Mouse (Mus musculus) kidney, postnatal 10 days (tissue): ENCODE measurements around the gene Tsga10.

ENCODE experiments used
- DNase-seq: peaks from one replicate; pipeline ENCODE4 v3.0.0; 2021; ENCODE audit warnings: mixed read lengths

Gene Tsga10

GRCm38 (mm10) chr1:37866286-37866685 lies at the start of gene Tsga10:
Tsga10 (minus strand) TSS chr1:37866429.
- DNase-seq = no peak

GRCm38 (mm10) chr1:37912751-37913150 lies 46.5 kb upstream of the Tsga10 start:
- DNase-seq = no peak

DNA sequence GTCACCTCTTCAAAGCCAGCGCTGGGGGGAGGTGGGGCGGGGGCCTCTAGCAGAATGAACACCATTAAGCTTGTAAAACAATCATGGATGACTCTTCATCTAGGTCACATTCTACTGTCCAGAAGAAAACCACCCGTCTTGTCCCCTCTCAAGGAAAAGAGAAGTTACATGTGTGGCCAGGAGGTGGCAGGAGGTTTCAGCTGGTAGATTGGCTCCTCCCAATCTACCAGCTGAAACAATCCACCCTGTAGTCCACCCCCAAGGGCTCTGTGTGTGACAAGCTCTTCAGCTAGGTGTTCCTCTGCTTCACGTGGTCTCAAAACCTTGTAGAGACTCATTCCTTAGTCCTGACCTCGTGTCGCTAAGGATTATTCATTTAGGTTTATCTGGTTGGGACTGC lies 36.9 kb upstream of the Tsga10 start:
- peak; percentile 51 for DNase-seq

DNA sequence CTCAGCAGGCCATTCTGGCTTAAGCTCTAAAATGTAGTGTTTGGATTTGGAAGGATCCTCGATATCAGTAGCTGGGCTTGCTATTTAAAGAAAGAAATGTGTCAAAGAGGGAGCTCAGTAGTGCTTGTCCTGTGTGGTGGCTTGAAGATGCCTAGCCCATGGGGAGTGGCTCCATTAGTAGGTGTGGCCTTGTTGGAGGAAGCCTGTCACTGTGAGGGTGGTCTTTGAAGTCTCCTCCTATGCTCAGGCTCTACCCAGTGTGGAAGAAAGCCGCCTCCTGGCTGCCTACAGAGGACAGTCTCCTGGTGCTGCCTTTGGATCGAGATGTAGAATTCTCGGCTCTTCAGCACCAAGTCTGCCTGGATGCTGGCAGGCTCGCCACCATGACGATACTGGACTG lies 34.1 kb upstream of the Tsga10 start:
- no peak for DNase-seq

DNA sequence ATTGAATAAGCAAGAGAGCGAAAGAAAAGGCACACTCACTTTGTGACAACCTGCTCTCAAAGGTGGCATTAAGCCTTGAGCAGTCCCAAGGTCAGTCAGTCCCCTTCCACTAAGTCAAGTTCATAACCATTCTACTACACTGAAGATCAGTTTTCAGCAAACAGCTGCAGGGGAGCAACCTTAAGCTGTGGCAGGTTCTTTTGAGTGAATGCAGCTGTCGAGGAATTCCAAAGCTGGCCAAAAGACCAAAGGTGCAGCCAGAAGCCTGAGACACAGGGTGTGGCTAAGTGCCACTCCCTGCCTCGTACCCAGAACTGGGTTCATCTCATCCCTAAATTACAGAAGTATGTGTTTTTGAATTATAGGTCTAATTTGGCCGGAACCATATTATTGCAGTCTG lies 33.6 kb upstream of the Tsga10 start:
- no peak for DNase-seq

- no peak for DNase-seq
Observed at GRCm38 (mm10) chr1:37894606-37895005, 28.4 kb upstream of the Tsga10 start.

GRCm38 (mm10) chr1:37891400-37891799 lies 25.2 kb upstream of the Tsga10 start:
- no peak for DNase-seq

DNA sequence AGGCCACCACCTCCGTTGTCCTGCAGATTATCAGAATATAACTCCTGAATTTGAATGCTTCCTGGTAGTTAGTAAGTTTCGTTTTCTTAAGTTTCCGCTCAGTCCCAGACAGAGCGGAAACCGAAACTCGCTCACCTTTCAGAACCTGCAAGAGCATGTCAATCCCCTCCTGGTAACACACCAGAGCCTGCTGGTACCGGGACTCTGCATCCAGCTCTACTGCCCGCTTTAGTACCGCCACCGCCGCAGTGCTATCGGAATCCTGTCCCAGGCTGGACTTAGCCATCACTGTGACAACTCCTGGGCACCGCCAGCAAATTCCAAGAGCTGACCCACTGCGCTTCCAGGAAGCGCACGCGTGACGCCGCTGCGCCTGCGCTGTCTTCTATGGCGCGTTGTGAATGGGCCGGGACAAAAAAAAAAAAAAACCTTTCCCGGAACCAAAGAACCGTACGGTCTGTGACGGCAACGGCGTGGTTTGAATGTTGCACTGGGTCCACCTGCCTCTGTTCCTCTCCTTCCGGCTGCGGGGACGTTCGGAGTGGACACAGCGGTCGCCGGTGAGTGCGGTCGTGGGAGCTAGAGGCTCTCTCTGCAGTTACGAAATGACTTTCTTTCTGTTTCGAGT lies 23.9 kb upstream of the Tsga10 start, which contains the start of the genes Mitd1 and Mrpl30:
Gene Mitd1 (minus strand): TSS at position 387 of the 628 bp plus-strand sequence.
Gene Mrpl30 (plus strand): TSS at position 453 of the 628 bp plus-strand sequence.
- peak; percentile 93 for DNase-seq

- no peak for DNase-seq
Observed at GRCm38 (mm10) chr1:37889206-37889605, 23.0 kb upstream of the Tsga10 start.

DNA sequence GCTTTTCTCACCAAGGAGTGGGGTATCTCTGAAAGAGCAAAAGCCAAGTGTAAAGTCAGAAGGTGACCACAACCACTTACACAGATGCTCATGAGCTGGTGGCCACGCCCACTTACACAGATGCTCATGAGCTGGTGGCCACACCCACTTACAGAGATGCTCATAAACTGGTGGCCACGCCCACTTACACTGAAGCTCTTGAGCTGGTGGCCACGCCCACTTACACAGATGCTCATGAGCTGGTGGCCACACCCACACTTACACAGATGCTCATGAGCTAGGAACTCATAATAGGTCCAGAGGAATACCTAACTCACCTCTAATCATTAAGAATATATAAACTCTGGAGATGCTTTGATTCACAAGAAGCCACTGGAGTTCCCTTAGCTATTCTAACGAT lies 18.2 kb upstream of the Tsga10 start:
- no peak for DNase-seq

GRCm38 (mm10) chr1:37883411-37883810 lies 17.2 kb upstream of the Tsga10 start:
- DNase-seq = no peak

GRCm38 (mm10) chr1:37877736-37878460 lies 11.7 kb upstream of the Tsga10 start:
- DNase-seq = no peak

DNA sequence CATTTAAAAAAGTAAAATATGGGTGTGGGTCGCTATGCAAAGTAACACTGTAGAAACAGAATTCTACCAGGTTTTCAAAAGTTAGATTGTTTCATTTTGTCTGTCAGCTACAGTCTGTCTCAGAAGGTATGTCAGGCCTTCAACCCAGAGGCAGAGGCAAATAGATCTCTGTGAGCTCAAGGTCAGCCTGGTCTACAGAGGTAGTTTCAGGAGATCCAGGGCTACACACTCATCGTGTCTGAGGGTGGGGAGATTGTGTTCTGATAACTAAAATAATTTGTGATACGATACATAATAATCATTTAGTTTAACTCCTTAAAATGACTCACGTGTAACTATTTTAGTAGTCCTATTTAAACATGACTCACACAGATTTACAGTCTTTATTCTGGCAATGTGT lies 6.9 kb upstream of the Tsga10 start:
- DNase-seq = no peak

GRCm38 (mm10) chr1:37872131-37873067 lies 6.2 kb upstream of the Tsga10 start:
- peak; percentile 91 for DNase-seq

DNA sequence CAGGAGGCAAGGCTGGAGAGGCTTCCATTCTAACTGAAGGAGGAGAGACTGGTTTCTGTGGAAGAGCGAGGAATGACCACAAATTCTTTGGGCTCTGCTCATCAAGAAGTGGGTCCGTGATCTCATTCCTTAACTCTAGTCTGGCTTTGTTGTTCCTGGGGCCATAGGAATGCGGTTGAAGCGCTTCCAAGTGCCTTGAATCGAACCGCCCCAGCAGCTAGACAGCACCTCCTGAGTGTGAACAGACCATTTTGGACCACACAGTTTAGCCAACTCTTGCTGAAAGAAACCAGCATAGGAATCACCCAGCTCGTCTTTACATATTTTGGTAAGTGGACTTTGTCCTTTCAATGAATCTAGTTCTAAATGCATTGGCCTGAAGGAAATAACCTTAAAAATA lies 5.5 kb upstream of the Tsga10 start, which contains the start of gene Lipt1:
Gene Lipt1 (plus strand): TSS at position 35 of the 400 bp plus-strand sequence.
- DNase-seq = no peak

DNA sequence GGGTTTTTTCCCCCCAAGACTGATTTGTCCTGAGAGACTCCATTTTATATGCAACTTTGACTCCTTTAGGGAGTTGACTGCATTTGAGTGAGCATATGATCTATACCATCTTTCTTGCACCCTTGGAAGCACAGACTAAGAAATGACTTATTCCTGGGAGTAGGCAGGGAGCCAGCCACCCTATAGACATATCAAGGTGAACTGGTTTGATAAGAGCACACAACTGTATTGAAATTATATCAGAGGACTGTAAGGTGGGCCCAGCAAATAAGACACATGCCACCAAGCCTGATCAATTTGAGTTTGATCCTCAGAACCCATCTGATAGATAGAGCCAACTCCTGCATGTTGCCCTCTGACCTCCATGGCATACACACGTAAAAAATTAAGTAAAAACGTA lies 3.1 kb upstream of the Tsga10 start:
- DNase-seq = no peak

DNA sequence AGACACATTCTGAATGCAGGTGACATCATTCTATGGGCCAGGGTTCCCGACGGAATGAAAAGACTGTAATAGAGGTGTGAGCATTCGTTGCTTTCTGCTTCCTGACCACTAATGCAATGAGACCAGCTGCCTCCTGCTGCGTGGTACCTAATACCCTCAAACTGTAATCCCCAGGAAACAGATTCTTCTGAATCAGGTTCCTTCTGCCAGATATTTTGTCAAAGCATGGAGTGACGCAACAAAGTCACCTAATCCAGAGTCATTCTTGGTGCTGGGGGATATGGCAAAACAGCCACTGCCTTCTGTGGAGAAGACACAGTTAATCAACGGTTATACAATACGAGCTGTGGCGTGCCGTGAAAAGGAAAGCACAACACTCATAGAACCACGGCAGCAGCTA lies 2.4 kb upstream of the Tsga10 start:
- no peak for DNase-seq

- no peak for DNase-seq
Observed at GRCm38 (mm10) chr1:37867684-37868322, 1.6 kb upstream of the Tsga10 start.

- peak; percentile 66 for DNase-seq
Observed at GRCm38 (mm10) chr1:37867056-37867455, 827 bp upstream of the Tsga10 start.

DNA sequence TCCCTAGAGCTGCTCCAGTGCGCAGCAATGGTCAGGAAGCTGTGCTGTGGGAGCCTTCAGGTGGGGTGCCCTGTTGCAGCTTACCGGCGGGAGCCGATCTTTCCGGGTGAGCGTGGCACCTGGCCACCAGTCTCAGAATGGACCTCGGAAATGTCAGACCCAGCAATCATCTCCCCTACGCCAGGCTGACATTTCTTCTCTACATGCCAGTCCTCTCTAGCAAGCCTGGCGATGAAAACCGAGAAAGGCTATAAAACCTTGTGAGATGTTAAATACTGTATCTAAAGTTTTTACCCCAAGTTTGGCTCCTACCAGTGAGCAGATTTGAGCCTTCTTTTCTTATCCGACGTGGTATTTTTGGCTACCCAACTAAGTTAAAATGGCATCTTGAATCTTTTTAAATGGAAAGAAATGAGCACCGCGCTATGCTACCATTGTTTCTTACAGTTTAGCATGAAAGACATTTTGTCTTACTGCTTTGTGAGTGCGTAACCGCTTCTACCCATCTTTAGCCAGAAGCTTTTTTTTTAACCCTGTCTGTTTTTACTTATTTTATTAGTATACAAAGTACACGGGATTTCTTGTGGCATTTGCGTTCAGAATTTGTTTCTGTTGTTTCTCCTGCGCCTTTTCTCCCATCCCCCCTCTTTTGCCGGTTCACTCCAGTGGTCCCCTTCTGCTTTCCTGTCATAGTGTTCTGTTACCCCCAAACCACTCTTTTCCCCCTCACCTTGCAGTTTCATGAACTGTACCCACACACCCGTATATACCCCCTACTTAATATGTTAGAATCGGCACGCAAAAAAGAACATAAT lies 621 bp downstream of the Tsga10 start:
- no peak for DNase-seq

DNA sequence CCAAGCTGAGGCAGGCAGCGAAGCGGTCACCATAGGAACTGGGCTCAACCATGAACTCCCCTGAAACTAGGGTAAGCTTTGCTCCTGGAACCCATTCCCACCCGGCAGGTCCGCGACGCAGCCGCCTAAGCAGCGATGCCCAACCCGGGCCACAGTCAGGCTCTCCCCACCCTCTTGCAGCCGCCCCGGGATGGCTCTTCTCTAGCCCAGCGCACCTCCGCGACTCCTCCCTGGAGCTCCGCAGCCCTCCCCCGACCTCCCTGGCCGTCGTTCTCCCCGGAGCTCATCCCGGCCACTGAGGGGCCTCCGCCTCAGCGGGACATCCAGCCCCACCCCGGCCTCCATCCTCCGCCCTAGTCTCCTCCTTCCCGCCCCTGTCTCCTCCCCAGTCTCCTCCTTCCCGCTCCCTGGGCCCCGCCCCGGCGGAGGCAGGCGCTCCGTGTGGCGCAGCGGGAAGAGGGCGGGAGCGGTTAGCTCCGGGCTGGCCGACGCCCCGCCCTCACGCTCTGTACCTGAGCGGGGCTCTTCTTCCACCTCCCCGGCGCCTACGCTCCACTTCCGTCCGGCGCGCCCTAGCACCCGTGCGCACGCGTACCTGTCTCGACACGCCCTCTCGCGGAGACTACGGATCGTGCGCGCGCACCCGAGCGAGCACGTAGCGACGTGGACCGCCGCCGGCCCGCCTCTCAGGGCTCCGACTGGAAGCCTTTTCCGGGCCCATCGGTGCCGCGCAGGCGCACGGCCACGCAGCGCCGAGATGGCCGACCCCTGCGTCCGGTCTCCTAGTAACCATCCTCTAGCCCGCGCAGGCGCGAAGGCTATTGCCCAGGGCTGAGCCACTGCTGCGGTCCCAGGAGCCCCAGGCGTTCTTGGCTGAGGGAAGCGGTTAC lies 1.5 kb downstream of the Tsga10 start:
- DNase-seq = peak; percentile 100
